Mouse (Mus musculus) splenic B cell, adult 2 months (primary cell): ENCODE results near the gene 1110002E22Rik.

Experiments used
- DNase-seq: peaks from one replicate; pipeline ENCODE4 v3.0.0-alpha.2; 2011; ENCODE audit warnings: low read depth, low spot score
- H3K27me3 ChIP-seq: 2 replicates; pipeline ENCODE4 v1.6.1; 2012; ENCODE audit warnings: mild to moderate bottlenecking, low read length, moderate library complexity, mixed read lengths; ENCODE audit not compliant: control insufficient read depth, poor library complexity, insufficient read depth, severe bottlenecking
- H3K36me3 ChIP-seq: 2 replicates; pipeline ENCODE4 v1.6.1; 2012; ENCODE audit warnings: mild to moderate bottlenecking, low read length, moderate library complexity, mixed read lengths; ENCODE audit not compliant: control insufficient read depth, poor library complexity, insufficient read depth, severe bottlenecking

1110002E22Rik gene

DNA sequence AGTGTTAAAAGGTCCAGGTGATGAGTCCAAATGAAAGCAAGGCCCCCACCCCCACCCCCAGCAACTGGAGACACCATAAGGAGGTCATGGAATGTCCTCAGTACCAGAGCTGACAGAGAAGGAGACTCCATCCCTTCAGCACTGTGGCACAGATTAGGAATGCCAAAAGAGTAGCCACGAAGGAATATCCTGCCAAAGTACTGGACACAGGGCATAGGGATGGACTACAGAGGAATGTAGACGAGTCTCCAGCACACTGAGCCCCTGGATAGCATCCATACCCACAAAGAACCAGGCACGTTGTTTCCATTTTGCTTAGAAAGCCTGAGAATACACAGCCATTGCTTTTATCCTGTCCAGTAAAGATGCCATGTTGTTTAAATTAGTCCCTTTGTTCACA, 13.4 kb upstream of the 1110002E22Rik start:
- no peaks in the 10 kb centered on the region for H3K27me3 ChIP-seq
- no peak for DNase-seq
- H3K36me3 ChIP-seq, result no peaks in the 10 kb centered on the region

DNA sequence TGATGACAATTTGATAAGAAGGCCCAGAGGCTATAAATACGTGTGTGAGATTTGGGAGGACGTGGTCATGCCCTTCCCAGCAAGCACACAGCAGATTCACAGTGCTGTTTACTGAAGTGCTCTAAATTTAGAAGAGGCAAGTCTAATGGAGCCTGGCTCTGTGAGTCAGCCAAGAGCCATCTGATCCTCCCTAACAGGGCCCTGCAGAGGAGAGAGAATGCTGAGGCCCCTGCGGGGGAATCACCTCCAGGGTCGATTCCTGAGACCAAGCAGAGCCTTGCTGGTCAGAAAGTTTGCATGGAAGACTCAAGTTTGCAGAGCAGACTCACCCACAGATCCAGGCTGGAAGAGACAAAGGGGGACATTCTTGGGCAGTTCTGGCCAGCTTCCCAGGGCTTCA, 10.9 kb upstream of the 1110002E22Rik start:
- Histone ChIP-seq H3K27me3 (no peaks in the 10 kb centered on the region), H3K36me3 (no peaks in the 10 kb centered on the region)
- DNase-seq, result no peak

DNA sequence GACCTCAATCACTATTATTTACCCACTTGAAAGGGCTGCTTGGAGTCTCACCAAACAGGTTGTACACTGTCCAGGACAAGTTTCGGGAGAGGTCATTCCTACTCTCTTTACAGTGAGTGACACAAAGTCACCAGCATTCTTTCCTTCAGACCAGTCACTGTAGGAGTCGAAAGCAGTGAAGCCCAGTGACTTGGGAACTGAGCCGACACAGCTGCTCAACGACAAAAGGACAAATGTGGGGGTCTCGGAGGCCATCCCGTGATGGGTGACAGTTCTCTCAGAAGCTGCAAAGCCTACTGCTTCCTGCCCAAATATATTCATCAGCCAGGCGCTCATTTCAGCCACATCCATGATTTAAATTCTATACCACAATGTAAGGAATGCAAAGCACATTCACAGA, 7.9 kb upstream of the 1110002E22Rik start:
- no peak for DNase-seq
- Histone ChIP-seq H3K27me3 (no peaks in the 10 kb centered on the region), H3K36me3 (no peaks in the 10 kb centered on the region)

DNA sequence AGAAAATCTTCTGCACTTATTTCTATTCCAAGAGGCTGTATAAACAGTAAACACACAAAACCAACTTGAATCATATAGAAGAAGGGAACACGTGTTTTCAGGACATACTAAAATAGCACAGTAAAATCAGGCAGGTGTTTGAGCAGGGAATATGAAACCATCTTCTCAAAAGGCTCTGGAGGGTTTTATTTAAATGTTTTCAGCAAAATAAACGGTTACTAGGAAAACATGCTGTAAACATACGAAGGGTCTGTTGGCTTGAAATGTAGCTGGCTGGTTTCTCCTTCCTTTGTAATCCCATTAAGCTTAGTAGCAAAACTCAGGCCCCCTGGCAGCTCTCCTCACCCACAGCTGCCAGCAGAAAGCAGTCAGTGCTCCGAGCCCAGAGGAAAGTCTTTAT, 6.6 kb upstream of the 1110002E22Rik start:
- DNase-seq, result no peak
- Histone ChIP-seq H3K36me3 (no peaks in the 10 kb centered on the region), H3K27me3 (no peaks in the 10 kb centered on the region)

DNA sequence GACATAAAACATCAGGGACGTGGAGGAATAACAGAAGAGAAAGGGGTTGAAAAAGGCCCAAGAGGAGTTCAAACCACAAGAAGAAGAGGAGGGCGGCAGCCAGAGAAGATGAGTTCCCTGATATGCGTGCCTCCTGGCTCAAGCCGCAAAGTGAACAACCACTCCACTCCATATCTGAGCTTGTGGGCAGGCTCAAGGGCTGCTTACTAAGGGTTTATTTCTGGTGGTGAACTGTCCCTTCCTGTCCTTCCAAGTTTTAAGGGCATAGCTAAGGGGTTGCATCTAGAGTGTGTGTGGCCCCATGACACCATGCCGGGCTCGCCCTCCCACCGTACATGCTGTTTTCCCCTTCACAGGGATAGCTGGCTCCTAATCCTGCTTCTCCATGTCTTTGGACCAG, 4.4 kb upstream of the 1110002E22Rik start:
- Histone ChIP-seq H3K36me3 (no peaks in the 10 kb centered on the region), H3K27me3 (no peaks in the 10 kb centered on the region)
- no peak for DNase-seq

DNA sequence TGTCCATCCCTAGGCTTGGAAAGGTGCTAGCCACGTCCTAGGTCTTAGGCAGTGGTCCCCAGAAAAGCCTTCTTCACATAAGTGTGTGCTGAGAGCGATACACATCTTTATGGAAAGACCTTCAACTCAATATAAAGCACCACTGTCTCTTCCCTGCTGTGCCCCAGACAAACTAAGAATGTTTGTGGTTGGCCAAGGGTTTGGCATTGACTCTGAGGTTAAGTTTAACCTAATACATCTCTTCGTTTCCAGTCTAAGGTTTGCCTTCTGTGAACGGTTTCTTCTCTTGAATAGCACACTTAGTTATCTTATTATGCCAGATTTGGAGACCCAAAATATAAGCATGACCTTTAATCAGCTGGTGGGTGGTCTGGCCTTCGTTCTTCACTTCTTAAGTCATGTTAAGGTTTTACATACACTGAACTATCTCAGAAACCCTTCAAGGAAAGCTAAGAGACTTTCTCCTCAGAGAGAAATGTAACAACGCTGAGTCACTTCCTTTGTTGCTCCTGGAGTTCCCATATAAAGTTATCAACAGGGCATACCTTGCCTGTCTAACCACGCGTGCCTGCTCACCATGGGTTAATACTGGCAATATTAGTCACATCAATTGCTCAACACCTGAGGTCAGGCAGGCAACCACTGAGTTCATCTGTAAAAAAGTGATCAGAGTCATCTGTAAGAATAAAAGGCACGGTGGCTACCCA, 3.5 kb upstream of the 1110002E22Rik start:
- Histone ChIP-seq H3K36me3 (no peaks in the 10 kb centered on the region), H3K27me3 (no peaks in the 10 kb centered on the region)
- no peak for DNase-seq

DNA sequence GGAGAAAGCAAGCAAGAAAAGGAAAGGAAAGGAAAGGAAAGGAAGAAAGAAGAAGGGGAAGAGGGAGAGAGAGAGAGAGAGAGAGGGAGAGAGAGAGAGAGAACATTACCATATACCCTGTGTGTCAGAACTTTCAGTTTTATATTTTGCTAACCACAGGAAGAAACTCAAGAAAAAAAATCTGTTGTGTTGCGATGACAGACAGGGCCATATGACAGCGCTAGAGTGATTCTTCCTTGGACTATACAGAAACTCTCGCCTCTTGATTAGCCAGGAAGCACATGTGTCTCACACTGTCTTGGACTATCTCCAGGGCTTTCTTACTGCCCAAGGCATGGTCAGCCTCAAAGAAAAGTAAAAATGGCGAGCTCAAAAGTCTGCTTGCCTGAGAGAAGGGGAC, 2.2 kb upstream of the 1110002E22Rik start:
- no peaks in the 10 kb centered on the region for H3K36me3 ChIP-seq
- DNase-seq, result no peak
- H3K27me3 ChIP-seq, result no peaks in the 10 kb centered on the region

DNA sequence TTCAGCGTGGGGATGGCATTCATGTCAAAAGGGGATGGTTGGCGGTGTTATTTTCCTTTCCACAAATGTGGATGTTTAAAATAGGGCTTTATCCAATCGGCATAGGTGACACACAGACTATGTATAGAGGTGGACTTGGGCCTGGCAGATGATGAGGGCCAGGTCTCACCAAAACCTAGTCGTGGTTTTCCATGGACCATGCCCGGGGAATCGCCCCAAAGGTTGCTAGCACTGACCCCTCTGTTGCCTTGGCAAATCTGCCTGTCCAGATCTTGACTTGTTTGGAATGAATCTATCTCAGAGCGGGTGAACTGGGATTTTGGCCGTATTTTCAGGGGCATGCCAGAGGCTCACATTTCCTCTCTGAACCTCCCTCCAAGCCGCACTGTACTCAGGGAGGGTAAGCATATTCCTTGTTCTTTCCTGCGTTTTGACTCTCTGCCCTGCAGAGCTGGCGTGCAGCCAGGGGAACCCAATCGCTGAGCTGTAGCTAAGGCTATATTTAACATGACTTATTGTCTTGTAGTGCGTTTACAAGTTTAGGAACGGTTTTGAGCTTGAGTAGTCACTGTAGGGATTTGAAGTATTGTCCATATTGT, 1.0 kb upstream of the 1110002E22Rik start:
- no peak for DNase-seq
- H3K36me3 ChIP-seq, result no peaks in the 10 kb centered on the region
- H3K27me3 ChIP-seq, result no peaks in the 10 kb centered on the region

DNA sequence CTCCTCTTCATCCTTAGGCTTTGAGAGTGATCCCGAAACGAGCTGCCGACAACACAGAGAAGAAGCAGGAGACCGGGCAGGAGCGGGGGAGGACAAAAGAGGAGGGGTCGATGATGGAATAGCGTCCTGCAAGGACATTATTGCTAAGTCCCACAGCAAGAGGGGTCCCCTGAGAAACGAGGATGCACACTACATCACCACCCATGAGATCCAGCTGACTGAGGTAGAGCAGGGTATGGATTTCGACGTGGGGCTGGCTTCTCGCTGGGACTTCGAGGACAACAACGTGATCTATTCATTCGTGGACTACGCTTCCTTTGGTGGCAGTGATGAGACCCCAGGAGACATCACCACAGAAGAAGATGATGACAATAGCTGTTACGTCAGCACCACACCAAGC, 1.1 kb downstream of the 1110002E22Rik start:
- H3K27me3 ChIP-seq, result no peaks in the 10 kb centered on the region
- no peak for DNase-seq
- H3K36me3 ChIP-seq, result no peaks in the 10 kb centered on the region

DNA sequence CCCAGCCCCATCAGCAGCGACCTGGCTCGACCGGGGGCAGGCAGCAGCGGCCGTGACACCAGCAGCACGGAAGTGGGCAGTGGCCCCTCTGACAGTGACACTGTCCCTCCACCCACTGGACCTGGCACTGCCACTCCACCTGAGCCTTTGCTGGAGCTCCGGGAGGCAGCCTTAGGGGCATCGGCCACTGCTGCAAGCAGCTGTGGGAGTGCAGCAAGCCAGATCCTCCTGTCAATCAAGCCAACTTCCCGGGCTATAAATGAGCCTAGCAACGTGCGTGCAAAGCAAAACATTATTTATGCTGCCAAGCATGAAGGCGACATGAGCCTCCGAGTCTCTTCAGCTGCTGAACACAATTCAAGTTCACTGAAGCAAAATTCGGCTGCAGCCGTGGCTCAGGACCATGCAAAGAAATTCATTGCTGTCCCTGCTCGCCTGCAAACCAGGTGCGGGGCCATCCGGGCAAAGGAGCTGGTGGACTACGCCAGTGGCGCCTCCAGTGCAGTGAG, 1.6 kb downstream of the 1110002E22Rik start:
- no peaks in the 10 kb centered on the region for H3K27me3 ChIP-seq
- no peak for DNase-seq
- no peaks in the 10 kb centered on the region for H3K36me3 ChIP-seq

DNA sequence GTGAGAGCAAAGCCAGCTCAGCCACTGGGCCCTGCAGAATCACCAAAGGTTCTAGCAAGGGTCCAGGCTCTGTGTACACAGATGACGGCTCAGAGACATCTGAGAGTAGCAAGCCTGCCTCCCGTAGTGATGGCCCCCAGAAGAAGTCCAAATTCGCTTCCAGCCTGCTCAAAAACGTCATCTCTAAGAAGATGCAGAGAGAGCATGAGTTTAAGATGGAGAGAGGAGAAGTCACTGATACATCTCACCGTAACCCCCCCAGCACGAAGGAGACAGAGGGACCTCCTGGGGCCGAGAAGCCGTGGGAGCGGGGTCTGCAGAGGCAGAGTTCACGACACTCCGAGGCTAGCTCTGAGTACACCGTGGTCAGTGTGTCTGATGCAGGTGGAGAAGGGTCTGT, 2.4 kb downstream of the 1110002E22Rik start, which contains the start of gene Gm5105:
Gene Gm5105 (minus strand): TSS at position 101 of the 400 bp plus-strand sequence.
- Histone ChIP-seq H3K36me3 (no peaks in the 10 kb centered on the region), H3K27me3 (no peaks in the 10 kb centered on the region)
- no peak for DNase-seq

DNA sequence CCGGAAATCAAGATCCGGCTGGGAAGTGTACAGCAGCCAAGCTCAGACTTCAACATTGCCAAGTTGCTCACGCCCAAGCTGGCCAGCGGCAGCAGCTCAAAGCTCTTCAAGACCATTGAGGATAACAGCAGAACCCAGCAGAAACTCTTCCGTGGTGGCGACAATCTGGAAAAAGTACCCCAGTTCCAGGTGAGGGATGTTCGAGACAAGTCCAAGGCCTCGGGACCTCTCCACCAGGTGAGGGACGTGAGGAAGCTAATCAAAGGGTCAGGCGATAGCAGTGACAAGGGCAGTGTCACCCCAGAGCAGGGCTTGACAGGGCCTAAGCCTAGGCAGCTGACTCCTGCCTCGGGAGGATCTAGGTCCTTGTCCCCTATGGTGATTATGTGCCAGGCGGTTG, 3.3 kb downstream of the 1110002E22Rik start:
- no peaks in the 10 kb centered on the region for H3K36me3 ChIP-seq
- no peaks in the 10 kb centered on the region for H3K27me3 ChIP-seq
- DNase-seq, result no peak

DNA sequence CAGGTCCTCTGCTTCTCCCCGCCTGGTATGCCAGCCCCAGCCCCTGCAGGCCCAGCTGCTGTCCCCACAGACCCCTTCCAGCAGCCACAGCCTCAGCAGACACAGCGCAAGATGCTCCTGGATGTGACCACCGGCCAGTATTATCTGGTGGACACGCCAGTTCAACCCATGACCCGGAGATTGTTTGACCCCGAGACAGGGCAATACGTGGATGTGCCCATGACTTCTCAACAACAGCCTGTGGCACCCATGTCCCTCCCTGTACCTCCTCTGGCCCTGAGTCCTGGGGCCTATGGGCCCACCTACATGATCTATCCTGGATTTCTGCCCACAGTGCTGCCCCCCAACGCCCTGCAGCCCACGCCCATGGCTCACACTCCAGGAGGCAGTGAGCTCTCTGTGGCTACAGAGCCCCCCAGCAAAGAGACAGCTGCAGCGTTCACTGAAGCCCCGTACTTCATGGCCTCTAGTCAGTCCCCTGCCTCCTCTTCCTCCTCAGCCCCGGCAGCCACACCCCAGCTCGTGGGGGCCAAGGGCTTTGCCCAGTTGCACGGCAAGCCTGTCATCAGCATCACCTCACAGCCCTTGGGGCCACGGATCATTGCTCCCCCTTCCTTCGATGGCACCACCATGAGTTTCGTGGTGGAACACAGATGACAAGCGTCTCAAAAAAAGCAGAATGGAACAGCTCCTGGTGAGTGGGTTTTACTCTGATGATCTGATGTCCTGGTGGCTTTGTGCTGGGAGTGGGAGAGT, 5.1 kb downstream of the 1110002E22Rik start:
- H3K36me3 ChIP-seq, result no peaks in the 10 kb centered on the region
- no peak for DNase-seq
- H3K27me3 ChIP-seq, result no peaks in the 10 kb centered on the region

DNA sequence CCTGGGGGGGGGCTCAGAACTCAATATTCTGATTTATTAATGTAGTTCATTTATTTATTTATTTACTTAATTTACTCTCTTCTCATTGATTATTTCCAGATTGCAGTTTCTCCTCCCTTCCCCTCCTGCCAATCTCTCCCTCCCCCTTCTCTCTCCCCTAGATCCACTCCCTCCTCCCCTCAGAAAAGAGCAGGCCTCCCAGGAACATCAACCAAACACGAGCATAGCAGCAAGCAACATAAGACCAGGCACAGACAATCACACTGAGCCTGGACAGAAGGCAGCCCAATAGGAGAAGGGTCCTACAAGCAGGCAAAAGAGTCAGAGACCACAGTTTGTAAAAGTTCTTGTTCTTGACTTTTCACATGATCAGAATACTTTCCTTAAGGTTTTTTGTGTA, 6.2 kb downstream of the 1110002E22Rik start:
- DNase-seq, result no peak
- Histone ChIP-seq H3K36me3 (no peaks in the 10 kb centered on the region), H3K27me3 (no peaks in the 10 kb centered on the region)

DNA sequence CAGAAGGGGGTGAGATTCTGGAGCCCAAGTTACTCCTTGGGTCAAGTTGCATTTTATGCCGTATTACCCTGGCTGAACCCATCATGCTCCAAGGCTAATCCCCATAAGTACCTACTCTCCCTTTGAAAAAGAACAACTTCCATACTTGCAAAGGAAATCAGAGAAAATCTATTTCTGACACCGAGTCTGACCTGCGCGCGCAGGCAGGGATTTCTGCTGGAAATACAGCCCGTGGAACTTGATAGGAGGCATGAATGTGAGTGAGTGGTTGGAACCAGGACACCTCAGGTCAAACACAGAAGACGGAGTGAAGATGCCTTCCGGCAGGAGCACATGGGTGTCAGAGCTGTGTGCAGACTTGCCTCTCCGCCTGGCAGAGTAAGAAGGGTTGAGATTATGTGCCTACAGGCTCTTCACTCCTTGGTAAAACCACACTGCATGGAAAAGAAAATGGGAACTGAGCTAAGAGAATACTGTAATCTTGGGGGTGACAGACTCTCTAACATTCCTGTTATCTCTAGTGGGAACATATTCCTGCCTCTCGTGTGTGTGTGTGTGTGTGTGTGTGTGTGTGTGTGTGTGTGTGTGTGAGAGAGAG, 6.7 kb downstream of the 1110002E22Rik start:
- no peaks in the 10 kb centered on the region for H3K36me3 ChIP-seq
- DNase-seq, result no peak
- no peaks in the 10 kb centered on the region for H3K27me3 ChIP-seq
